Mouse (Mus musculus): ENCODE data around the gene Socs5.

DNA sequence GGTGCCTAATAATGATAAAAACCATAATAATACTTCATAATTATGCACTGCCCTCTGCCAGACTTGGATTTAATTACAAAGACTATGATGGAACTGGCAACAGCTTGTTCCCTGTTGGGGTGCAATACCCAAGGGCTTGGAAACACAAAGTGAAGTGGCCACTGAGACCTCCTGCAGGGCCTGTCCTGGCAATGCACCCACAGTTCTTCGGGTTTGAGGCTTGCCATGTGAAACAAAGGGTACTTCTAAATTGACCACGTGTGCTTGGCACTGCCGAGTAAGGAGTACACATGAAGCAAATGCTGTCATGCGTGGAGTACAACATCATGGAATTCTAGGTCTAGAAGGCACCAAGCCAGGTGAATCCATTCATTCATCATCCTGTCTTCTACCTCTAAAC is 3.2 kb upstream of the Socs5 start:
- TF ChIP-seq POLR2A (IDR thresholded peaks at IDR 0.05; ENCODE audit: borderline replicate concordance, control insufficient read depth, low read depth, low read length) (no peak), CTCF (IDR thresholded peaks at IDR 0.05; ENCODE audit: control insufficient read depth, insufficient read depth, low read length) (no peak)

All from bone marrow, adult 2 months (tissue).